Mouse (Mus musculus) liver, embryonic 13.5 days (tissue): ENCODE data around the gene Mafb. TPM values are rescaled to one million over a fixed set of nuclear protein-coding genes. Genes with fewer than 3 reads are reported as not detected.
A peak's percentile ranks its signal among the peaks of the same experiment; 100 is the strongest.

ENCODE experiments used
- ATAC-seq: fragments of 200-750 bp; cut with Nextera tagmentation; 2 replicates; pipeline ENCODE4 v1.8.0; 2017; ENCODE audit warnings: low read depth, mild to moderate bottlenecking, moderate number of reproducible peaks, moderate library complexity
- DNase-seq: peaks from one replicate; pipeline ENCODE4 v3.0.0; 2022
- H3K27ac ChIP-seq: fragments of 300-500 bp; sonication (generic); 2 replicates; pipeline ENCODE4 v1.5.1; 2015; ENCODE audit warnings: moderate library complexity, mild to moderate bottlenecking, inconsistent platforms
- H3K27me3 ChIP-seq: fragments of 300-500 bp; sonication (generic); 2 replicates; pipeline ENCODE4 v1.6.1; 2015; ENCODE audit warnings: mild to moderate bottlenecking, inconsistent platforms
- H3K36me3 ChIP-seq: fragments of 300-500 bp; sonication (generic); 2 replicates; pipeline ENCODE4 v1.6.1; 2015; ENCODE audit warnings: mild to moderate bottlenecking, inconsistent platforms
- H3K4me1 ChIP-seq: fragments of 300-500 bp; sonication (generic); replicated peaks from 2 replicates; pipeline ENCODE4 v1.6.1; 2015; ENCODE audit warnings: inconsistent platforms
- H3K4me2 ChIP-seq: fragments of 300-500 bp; sonication (generic); 2 replicates; pipeline ENCODE4 v1.6.1; 2015; ENCODE audit warnings: inconsistent platforms, mild to moderate bottlenecking, moderate library complexity
- H3K4me3 ChIP-seq: fragments of 300-500 bp; sonication (generic); replicated peaks from 2 replicates; pipeline ENCODE4 v1.5.1; 2015; ENCODE audit warnings: mild to moderate bottlenecking, inconsistent platforms
- H3K9ac ChIP-seq: fragments of 300-500 bp; sonication (generic); 2 replicates; pipeline ENCODE4 v1.6.1; 2015; ENCODE audit warnings: mild to moderate bottlenecking, inconsistent platforms
- H3K9me3 ChIP-seq: fragments of 300-500 bp; sonication (generic); replicated peaks from 2 replicates; pipeline ENCODE4 v1.6.1; 2016; ENCODE audit warnings: inconsistent platforms
- WGBS: fragments of 180-500 bp; shearing (Covaris S2); methylation state at CpG from one replicate; pipeline ENCODE4 v1.1.7; 2015; ENCODE audit not compliant: insufficient replicate concordance; 5-methylcytosine and 5-hydroxymethylcytosine counted together
- polyA plus RNA-seq: library from polyadenylated mRNA; unstranded; fragments of >200 nt; fragmentation: Nextera tagmentation; extraction: Ambion mirVana; gene quantifications from 2 replicates; pipeline ENCODE4 v1.2.1, GENCODE M21; 2015

The Mafb gene
- polyA plus RNA-seq, 1 experiment from 2014 or later, result 2.4 TPM

DNA sequence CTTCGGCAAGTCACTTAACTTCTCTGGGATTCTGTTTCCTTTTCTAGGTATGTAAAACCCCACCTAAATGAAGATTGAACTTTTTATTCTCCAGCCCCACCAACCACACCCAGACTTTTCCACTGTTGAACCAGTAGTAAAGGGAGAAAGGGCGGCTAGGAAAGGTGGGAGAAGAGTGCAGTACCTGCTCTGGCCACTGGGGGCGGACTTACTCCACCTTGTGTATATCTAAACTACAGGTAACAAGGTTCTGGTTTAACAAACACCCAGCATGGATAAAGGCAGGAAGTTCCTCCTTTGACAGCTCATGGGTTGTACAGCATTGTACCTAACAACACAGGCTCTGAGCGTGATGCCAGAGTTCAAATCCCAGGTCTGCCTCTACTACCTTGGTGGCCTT lies 11.4 kb upstream of the Mafb start:
- DNase-seq, result no peak
- 31% methylated on average over 4 of the region's 4 CpGs for WGBS
- 0 out of 2 replicates have a peak, but pooled peaks cover 12% of the 10 kb centered on the region for H3K27me3 ChIP-seq
- no peak for ATAC-seq
- H3K4me3 ChIP-seq, result no peak overlapping the region
- H3K4me1 ChIP-seq, result no peaks in the 10 kb centered on the region
- no peak overlapping the region for H3K9ac ChIP-seq
- H3K27ac ChIP-seq, result no peak overlapping the region
- H3K9me3 ChIP-seq, result no peaks in the 10 kb centered on the region
- H3K36me3 ChIP-seq, result no peaks in the 10 kb centered on the region
- H3K4me2 ChIP-seq, result no peak overlapping the region

DNA sequence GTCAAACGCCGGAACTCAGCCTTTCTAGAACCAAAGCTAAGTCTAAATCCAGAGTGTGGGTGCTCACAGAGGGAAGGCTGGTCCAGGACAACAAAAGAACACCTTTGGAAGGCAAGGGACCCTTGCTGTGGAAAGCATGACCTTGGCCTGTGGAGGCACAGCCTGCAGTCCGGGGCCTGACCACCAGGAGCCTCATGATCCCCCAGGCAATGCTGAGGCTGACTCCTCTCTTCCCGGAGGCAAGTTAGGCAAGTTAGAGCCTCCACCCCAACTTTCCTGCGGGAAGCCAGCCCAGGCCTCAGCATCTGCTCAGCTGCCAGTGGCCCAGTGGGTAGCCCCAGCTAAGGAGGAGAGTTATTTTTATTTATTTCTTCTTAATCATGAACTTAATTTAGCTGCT lies 9.4 kb upstream of the Mafb start:
- Histone ChIP-seq H3K4me2 (no peak overlapping the region), H3K4me3 (no peak overlapping the region), H3K9me3 (no peaks in the 10 kb centered on the region), H3K9ac (no peak overlapping the region), H3K36me3 (no peaks in the 10 kb centered on the region), H3K4me1 (no peaks in the 10 kb centered on the region), H3K27me3 (peaks cover 32% of the 10 kb centered on the region), H3K27ac (no peak overlapping the region)
- DNase-seq, result no peak
- no peak for ATAC-seq
- WGBS, result 34% methylated on average over 5 of the region's 5 CpGs

DNA sequence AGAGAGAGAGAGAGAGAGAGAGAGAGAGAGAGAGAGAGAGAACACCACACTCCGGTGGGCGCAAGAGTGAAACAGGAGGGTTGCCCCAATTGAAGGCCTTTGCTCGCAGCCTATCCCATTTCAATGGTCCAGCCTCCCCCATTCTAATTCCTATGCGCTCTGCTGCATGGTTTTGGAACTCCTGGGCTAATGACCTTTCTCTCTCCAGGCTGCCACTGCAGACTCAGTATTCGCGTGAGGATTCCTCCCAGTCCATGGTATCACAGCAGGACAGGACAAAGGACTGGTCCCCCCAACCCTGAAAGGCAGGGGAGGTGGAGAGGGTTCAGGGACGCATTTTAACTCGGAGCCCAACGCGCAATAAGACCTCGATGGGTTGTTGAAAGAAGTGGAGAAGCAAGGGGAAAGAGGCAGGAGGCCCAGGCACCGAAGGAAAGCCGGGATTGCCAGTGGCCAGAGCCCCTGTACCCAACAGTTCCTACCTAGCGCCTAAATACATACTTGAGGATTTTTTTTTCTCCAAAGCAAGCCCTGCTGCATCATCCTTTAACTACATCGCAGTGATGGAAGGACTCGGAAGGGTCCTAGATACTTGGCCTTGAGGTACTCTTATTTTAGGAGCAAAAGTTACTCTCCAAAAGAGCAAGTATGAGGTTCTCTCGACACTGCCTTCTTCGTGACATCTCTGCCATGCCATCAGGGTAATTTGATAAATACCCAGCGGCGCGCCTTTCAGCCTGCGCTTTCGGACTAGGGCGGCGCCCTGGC lies 3.0 kb upstream of the Mafb start:
- ATAC-seq (no peak), DNase-seq (no peak)
- H3K4me2 ChIP-seq, result no peak overlapping the region
- H3K9me3 ChIP-seq, result no peaks in the 10 kb centered on the region
- H3K36me3 ChIP-seq, result no peaks in the 10 kb centered on the region
- H3K4me1 ChIP-seq, result peaks cover 16% of the 10 kb centered on the region
- no peak overlapping the region for H3K27ac ChIP-seq
- WGBS, result 6% methylated on average over 25 of the region's 25 CpGs
- H3K9ac ChIP-seq, result no peak overlapping the region
- peaks cover 93% of the 10 kb centered on the region for H3K27me3 ChIP-seq
- H3K4me3 ChIP-seq, result no peak overlapping the region

DNA sequence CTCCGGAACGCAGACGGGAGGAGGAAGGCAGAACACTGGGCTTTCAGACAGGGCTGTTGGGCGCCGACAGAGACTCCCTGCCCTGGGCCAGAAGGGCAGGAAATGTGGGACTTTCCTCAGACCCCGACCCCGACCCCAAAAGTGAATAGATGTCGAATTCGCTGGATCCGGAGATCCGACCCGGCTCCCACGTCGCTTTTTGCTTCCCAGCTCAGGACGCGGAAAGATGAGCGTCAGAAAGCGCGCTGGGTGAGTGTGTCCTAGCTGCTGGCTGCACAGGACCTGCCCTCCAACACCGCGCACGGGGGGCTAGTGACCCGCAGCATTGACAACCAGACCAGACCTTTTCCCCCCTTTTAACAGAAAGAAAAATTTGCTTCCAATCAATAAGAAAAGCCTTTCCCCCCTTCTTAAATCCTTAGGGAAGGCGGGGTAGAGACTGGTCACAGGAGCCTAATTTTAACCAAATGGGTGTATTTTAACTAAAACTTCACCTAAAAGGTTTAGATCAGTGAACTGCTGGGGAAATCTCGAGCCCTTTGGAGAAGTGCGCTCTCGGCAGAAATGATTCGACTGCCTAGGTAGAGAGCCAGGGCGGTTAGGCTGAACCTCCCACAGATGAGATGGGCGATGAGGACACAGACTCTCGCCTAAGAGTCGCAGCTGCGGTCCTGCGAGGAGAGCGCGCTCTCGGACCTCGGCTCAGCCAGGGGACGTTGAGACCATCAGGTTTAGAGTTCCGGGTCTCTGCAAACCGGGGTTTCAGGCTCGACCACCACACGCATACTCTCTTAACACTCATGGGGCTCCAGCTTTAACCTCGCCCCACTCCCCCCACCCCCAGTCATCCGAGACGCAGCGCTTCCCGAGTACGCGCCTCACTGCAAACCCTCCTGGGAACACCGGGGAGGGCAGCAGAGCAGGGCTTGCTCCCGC lies 1.8 kb upstream of the Mafb start:
- WGBS, result 2% methylated on average over 52 of the region's 52 CpGs
- Histone ChIP-seq H3K27ac (no peak overlapping the region), H3K4me1 (peaks cover 16% of the 10 kb centered on the region)

DNA sequence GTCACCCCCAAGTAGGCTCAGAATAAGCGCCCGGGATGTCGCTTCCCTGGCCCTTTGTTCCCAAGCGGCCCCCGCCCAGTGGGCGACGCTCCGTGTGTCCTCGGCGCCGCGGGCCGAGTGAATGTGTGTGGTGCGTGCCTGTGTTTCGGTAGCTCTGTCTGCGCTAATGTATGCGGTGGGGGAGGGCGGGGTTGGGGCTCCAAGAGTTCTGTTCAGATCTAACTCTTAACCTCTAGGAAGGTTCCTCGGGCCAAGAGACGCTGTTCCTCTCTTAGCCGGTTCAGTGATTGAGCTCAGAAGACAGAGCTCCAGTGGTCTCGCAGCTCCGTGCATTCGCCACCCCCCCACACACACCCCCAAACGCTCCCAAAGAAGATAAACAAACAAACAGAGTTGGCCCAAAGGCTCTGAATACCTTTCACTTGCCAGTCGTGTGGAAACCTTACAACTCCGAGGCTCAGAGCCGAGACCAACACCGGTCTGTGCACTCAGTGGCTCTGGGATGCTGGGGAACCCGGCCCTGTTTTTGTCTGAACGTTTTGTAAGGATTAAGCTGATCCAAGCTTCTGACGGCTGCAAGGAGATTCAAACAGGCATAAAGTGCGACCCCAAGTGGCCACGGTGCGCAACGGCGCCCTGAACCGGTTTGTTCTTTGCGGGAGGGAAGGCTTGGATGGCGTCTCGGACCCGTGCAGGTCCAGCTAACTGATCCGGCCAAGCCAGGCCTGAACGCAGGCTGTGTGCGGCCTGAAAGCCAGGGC lies 763 bp upstream of the Mafb start:
- WGBS, result under 1% methylated on average over 45 of the region's 45 CpGs
- peak overlapping the region; percentile 52 for H3K4me3 ChIP-seq
- H3K9me3 ChIP-seq, result no peaks in the 10 kb centered on the region
- ATAC-seq (peak; percentile 43), DNase-seq (peak; percentile 52)
- peaks cover 100% of the 10 kb centered on the region for H3K27me3 ChIP-seq
- H3K4me2 ChIP-seq, result peak overlapping the region; percentile 71
- H3K36me3 ChIP-seq, result no peaks in the 10 kb centered on the region
- peak overlapping the region; percentile 39 for H3K9ac ChIP-seq
- peak overlapping the region; percentile 18; the same call in 1 of the 2 replicates for H3K27ac ChIP-seq
- peaks cover 16% of the 10 kb centered on the region for H3K4me1 ChIP-seq

More for the DNA sequence above, 1.8 kb upstream of the Mafb start:
- DNase-seq (no peak), ATAC-seq (no peak)
- H3K4me3 ChIP-seq, result peak overlapping the region; percentile 14; the same call in 1 of the 2 replicates
- no peaks in the 10 kb centered on the region for H3K36me3 ChIP-seq
- H3K4me2 ChIP-seq, result peak overlapping the region; percentile 71
- no peaks in the 10 kb centered on the region for H3K9me3 ChIP-seq
- H3K9ac ChIP-seq, result no peak overlapping the region
- H3K27me3 ChIP-seq, result peaks cover 99% of the 10 kb centered on the region

DNA sequence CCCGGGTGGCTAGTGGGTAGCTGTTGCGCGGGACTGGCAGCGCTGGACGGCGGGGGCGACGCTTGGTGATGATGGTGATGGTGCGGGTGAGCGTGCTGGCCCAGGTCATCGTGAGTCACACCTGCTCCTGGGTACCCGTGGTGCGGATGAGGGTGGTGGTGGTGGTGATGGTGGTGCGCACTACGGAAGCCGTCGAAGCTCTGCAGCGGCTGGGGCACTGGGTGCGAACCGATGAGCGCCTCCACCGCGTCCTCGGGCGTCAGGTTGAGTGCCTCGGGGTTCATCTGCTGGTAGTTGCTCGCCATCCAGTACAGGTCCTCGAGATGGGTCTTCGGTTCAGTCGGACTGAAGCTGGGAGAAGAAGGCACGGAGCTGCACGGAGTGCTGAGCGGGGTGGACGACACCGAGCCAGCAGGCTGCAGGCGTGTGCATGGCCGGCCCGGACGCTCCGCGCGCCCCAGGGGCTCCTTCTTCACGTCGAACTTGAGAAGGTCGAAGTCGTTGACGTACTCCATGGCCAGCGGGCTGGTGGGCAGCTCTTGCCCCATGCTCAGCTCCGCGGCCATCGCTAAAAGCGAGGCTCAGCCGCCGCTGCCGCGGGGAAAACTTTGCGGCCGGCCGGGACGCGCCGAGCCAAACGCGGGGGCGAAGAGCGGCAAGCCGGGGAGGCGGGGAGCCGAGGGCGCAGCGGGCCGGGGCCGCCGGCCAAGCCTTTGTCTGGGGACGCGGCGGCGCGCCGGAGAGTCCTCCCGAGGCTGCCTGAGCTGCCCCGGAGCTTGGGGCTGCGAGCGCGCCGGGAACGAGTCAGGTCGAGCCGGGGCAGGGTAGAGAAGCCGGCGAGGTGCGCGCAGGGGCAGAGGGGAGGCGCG lies 520 bp downstream of the Mafb start:
- peaks cover 100% of the 10 kb centered on the region for H3K27me3 ChIP-seq
- no peak for DNase-seq
- H3K36me3 ChIP-seq, result no peaks in the 10 kb centered on the region
- H3K9ac ChIP-seq, result peak overlapping the region; percentile 59; the same call in 1 of the 2 replicates
- peak overlapping the region; percentile 71 for H3K4me2 ChIP-seq
- 0 out of 2 replicates have a peak overlapping the region, but pooled peaks have one; percentile 23 for H3K27ac ChIP-seq
- 2% methylated on average over 92 of the region's 95 CpGs for WGBS
- H3K4me3 ChIP-seq, result peak overlapping the region; percentile 52
- ATAC-seq, result no peak
- H3K4me1 ChIP-seq, result peaks cover 16% of the 10 kb centered on the region
- no peaks in the 10 kb centered on the region for H3K9me3 ChIP-seq

DNA sequence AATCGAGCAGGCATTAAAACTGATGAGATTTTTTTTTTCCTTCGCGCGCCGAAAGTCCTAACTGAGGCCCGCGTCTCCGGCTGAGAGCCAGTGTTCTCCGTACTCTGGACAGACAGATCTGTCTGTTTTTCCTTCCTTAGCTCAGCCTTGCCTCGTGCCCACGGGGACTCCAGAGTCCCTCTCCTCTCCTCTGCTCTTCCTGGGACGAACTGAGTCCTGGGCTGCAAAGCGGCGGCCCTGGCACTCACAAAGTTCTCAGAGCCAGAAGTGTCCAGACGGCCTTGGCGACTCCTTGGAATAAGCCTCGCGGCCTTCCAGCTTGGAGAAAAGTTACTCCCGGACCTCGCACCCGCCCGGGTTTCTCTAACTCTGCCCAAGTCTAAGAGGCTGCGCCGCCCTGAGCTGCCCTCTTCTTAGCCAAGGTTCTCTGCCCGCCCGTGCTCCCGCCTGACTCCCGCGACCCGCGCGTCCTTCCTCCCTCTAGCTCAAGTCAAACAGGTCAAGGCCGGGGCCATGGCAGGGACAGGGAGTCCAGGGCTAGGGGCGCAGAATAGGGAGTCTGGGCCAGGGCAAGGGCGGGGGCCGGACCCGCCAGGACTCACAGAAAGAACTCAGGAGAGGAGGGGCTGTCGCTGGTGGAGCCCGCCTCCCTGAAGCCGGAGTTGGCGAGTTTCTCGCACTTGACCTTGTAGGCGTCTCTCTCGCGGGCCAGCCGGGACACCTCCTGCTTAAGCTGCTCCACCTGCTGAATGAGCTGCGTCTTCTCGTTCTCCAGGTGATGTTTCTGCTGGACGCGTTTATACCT lies 1.6 kb downstream of the Mafb start:
- Histone ChIP-seq H3K27me3 (peaks cover 100% of the 10 kb centered on the region), H3K4me2 (peak overlapping the region; percentile 71), H3K4me3 (peak overlapping the region; percentile 52), H3K27ac (no peak overlapping the region), H3K4me1 (peaks cover 16% of the 10 kb centered on the region), H3K36me3 (no peaks in the 10 kb centered on the region), H3K9me3 (no peaks in the 10 kb centered on the region), H3K9ac (peak overlapping the region; percentile 59; the same call in 1 of the 2 replicates)
- no peak for DNase-seq
- ATAC-seq, result no peak
- WGBS, result 2% methylated on average over 50 of the region's 50 CpGs

DNA sequence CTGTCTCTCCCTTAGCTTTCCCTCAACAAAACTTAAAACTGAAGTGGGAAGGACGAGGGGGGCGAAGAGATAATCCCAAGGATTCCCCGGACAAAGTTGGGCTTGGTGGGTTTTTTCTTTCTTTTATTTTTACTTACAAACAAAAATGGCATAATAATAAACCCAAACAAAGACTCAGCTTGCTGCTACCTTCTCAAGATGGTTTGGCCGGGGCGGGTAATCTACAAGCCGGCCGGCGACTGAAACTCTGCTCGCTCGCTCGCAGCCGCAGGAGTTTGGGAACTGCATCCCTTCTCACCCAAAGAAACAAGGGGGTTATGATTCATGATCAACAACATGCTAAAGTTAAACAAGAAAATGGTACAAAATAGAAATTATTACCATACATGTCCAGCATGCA lies 2.2 kb downstream of the Mafb start:
- peaks cover 16% of the 10 kb centered on the region for H3K4me1 ChIP-seq
- WGBS, result 4% methylated on average over 12 of the region's 12 CpGs
- ATAC-seq (no peak), DNase-seq (no peak)
- peak overlapping the region; percentile 52 for H3K4me3 ChIP-seq
- no peaks in the 10 kb centered on the region for H3K36me3 ChIP-seq
- H3K9me3 ChIP-seq, result no peaks in the 10 kb centered on the region
- no peak overlapping the region for H3K27ac ChIP-seq
- 0 out of 2 replicates have a peak overlapping the region, but pooled peaks have one; percentile 13 for H3K4me2 ChIP-seq
- peaks cover 100% of the 10 kb centered on the region for H3K27me3 ChIP-seq
- no peak overlapping the region for H3K9ac ChIP-seq

DNA sequence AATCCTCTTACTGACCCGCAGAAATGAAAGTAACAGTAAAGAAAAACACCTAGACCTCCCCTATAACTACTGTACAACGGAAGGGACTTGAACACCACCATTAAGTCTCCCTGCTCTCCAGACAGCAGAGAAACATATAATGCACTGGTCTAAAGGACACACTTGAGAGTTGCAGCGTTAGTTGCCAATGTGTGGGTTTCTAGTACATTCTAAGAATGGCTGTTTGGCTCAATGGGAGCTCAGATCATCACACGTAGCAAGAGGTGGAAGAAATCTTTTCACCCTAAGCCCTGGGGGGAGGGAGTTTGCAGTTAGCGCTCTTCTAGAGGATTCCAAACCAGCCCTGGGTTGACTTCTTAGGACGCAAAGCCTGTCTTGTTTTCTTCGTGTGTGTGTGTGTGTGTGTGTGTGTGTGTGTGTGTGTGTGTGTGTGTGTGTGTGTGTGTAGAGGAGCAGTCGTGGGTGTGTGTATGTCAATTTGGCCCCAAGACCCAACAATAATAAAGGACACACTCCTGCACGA lies 2.7 kb downstream of the Mafb start:
- Histone ChIP-seq H3K36me3 (no peaks in the 10 kb centered on the region), H3K4me1 (peaks cover 16% of the 10 kb centered on the region), H3K4me3 (peak overlapping the region; percentile 52; the same call in 1 of the 2 replicates), H3K27me3 (peaks cover 100% of the 10 kb centered on the region), H3K4me2 (0 out of 2 replicates have a peak overlapping the region, but pooled peaks have one; percentile 13), H3K9ac (no peak overlapping the region), H3K9me3 (no peaks in the 10 kb centered on the region), H3K27ac (no peak overlapping the region)
- ATAC-seq, result no peak
- DNase-seq, result no peak
- 2% methylated on average over 8 of the region's 9 CpGs for WGBS
